Mouse (Mus musculus) monocyte, adult 2 months (primary cell): ENCODE results near the gene Vmn1r122.
"Not testable (repeated sequence)": the region's sequence is repeated elsewhere in the genome, so short reads cannot be mapped to it uniquely, and the experiment has no call there.

Source experiments
- DNase-seq, 2 experiments: peaks; one replicate each; pipeline ENCODE4 v3.0.0; 2022; ENCODE audit warnings: low spot score in 2 of 2, low read depth in 1 of 2

The Vmn1r122 gene

DNA sequence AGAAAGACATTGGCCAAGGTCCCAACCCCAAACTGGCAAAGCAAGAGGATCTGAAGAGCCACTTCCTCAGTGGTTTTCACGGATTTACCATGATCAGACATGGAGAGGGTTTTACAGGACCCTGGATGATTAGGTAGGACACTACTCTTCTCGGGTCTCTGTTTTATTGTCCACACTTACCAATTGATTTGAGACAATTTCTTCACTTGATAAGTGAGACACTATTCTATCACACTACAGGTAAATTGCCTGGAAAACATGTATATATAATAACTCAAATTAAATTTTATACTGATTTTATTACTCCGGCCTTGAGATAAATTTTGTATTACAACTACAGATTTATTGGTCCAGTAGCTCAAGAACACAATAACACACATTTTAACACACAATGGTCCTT lies at the start of gene Vmn1r122:
Gene Vmn1r122 (minus strand): TSS at position 101 of the 400 bp plus-strand sequence.
- DNase-seq, result not testable (repeated sequence)

DNA sequence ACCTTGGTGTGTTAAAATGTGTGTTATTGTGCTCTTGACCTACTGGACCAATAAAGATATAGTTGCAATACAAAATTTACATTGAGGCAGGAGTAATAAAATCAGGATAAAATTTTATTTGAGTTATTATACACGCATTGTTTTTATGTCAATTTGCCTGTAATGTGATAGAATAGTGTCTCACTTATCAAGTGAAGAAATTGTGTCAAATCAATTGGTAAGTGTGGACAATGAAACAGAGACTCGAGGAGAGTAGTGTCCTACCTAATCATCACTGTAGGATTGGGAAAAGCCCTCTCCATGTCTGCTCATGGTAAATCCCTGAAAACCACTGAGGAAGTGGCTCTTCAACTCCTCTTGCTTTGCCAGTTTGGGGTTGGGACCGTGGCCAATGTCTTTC lies 28.0 kb upstream of the Vmn1r122 start, which contains the start of gene Vmn1r123:
Gene Vmn1r123 (plus strand): TSS at position 301 of the 400 bp plus-strand sequence.
- DNase-seq, result not testable (repeated sequence)

DNA sequence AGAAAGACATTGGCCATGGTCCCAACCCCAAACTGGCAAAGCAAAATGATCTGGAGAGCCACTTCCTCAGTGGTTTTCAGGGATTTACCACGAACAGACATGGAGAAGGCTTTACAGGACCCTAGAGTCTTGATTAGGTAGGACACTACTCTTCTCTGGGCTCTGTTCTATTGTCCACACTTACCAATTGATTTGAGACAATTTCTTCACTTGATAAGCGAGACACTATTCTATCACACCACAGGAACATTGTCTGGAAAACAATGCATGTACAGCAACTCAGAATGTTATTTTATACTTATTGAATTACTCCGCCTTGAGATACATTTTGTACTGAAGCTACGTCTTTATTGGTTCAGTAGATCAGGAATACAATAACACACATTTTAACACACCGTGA lies 35.5 kb downstream of the Vmn1r122 start, which contains the start of gene Vmn1r121:
Gene Vmn1r121 (minus strand): TSS at position 101 of the 400 bp plus-strand sequence.
- not testable (repeated sequence) for DNase-seq
